Mouse (Mus musculus) liver, embryonic 11.5 days (tissue): ENCODE results near the gene Plxna2. TPM values are rescaled to one million over a fixed set of nuclear protein-coding genes. Genes with fewer than 3 reads are reported as not detected.

Source experiments
- ATAC-seq: fragments of 200-750 bp; cut with Nextera tagmentation; replicated peaks from 2 replicates; pipeline ENCODE4 v1.8.0; 2017; ENCODE audit warnings: moderate number of reproducible peaks, mild to moderate bottlenecking, moderate TSS enrichment, moderate library complexity; ENCODE audit not compliant: low FRiP score
- DNase-seq: peaks from one replicate; pipeline ENCODE4 v3.0.0-alpha.2; 2017; ENCODE audit warnings: low spot score
- H3K27ac ChIP-seq: fragments of 300-500 bp; sonication (generic); 2 replicates; pipeline ENCODE4 v1.5.1; 2014; ENCODE audit warnings: mild to moderate bottlenecking, low read depth, low read length, control low read depth
- H3K27me3 ChIP-seq: fragments of 300-500 bp; sonication (generic); replicated peaks from 2 replicates; pipeline ENCODE4 v1.6.1; 2014; ENCODE audit warnings: low read length, mixed read lengths; ENCODE audit not compliant: control insufficient read depth, insufficient read depth
- H3K36me3 ChIP-seq: fragments of 300-500 bp; sonication (generic); 2 replicates; pipeline ENCODE4 v1.6.1; 2014; ENCODE audit warnings: mild to moderate bottlenecking, low read length, moderate library complexity, mixed read lengths; ENCODE audit not compliant: control insufficient read depth, insufficient read depth
- H3K4me1 ChIP-seq: fragments of 300-500 bp; sonication (generic); replicated peaks from 2 replicates; pipeline ENCODE4 v1.6.1; 2014; ENCODE audit warnings: low read length, mixed read lengths; ENCODE audit not compliant: control insufficient read depth, insufficient read depth
- H3K4me2 ChIP-seq: fragments of 300-500 bp; sonication (generic); 2 replicates; pipeline ENCODE4 v1.6.1; 2014; ENCODE audit warnings: mild to moderate bottlenecking, control low read depth, moderate library complexity
- H3K4me3 ChIP-seq: fragments of 300-500 bp; sonication (generic); 2 replicates; pipeline ENCODE4 v1.5.1; 2014; ENCODE audit warnings: low read depth, low read length, control low read depth
- H3K9ac ChIP-seq: fragments of 300-500 bp; sonication (generic); 2 replicates; pipeline ENCODE4 v1.6.1; 2014; ENCODE audit warnings: low read depth, low read length, control low read depth
- H3K9me3 ChIP-seq: fragments of 300-500 bp; sonication (generic); 2 replicates; pipeline ENCODE4 v1.6.1; 2016; ENCODE audit warnings: low read length, inconsistent platforms, mixed read lengths; ENCODE audit not compliant: control insufficient read depth
- WGBS: fragments of 180-500 bp; shearing (Covaris S2); extraction: QIAGEN DNeasy Blood & Tissue Kit; methylation state at CpG from one replicate; pipeline ENCODE4 v1.1.7; 2014; 5-methylcytosine and 5-hydroxymethylcytosine counted together
- polyA plus RNA-seq: library from polyadenylated mRNA; unstranded; fragments of >200 nt; fragmentation: Nextera tagmentation; extraction: Ambion mirVana; gene quantifications from 2 replicates; pipeline ENCODE4 v1.2.1, GENCODE M21; 2014

Gene Plxna2
- polyA plus RNA-seq, 1 experiment from 2014 or later: 4.8 TPM

DNA sequence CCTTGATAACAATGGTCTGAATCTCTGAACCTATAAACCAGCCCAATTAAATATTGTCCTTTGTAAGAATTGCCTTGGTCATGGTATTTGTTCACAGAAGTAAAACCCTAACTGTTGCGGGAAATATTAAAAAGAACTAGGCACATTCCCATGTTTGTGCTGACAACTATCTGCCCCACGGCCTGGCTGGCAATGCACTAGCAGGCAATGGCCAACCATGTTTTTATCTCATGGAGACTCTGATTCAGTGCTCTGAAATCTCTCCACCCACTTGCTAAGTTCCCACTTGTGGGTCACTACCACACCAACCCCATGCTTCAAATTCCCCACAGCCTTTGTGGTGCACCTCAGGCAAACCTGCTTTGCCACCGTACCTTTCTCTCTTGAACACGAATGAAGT, 202.9 kb downstream of the Plxna2 start:
- ATAC-seq: no peak
- H3K9ac ChIP-seq: no peak overlapping the region
- no peak overlapping the region for H3K4me2 ChIP-seq
- no peak overlapping the region for H3K4me3 ChIP-seq
- H3K27me3 ChIP-seq: no peaks in the 10 kb centered on the region
- no peaks in the 10 kb centered on the region for H3K36me3 ChIP-seq
- no peaks in the 10 kb centered on the region for H3K9me3 ChIP-seq
- H3K4me1 ChIP-seq: peaks cover 5% of the 10 kb centered on the region
- no peak for DNase-seq
- no peak overlapping the region for H3K27ac ChIP-seq
- WGBS: 80% methylated on average over 4 of the region's 4 CpGs

GRCm38 (mm10) chr1:194821721-194822120, 203.7 kb downstream of the Plxna2 start:
- H3K27ac ChIP-seq: no peak overlapping the region
- no peak overlapping the region for H3K4me3 ChIP-seq
- DNase-seq (no peak), ATAC-seq (no peak)
- H3K9me3 ChIP-seq: no peaks in the 10 kb centered on the region
- H3K9ac ChIP-seq: no peak overlapping the region
- WGBS: 66% methylated on average over 1 of the region's 1 CpGs
- H3K4me2 ChIP-seq: no peak overlapping the region
- H3K27me3 ChIP-seq: no peaks in the 10 kb centered on the region
- H3K36me3 ChIP-seq: no peaks in the 10 kb centered on the region
- H3K4me1 ChIP-seq: no peaks in the 10 kb centered on the region

DNA sequence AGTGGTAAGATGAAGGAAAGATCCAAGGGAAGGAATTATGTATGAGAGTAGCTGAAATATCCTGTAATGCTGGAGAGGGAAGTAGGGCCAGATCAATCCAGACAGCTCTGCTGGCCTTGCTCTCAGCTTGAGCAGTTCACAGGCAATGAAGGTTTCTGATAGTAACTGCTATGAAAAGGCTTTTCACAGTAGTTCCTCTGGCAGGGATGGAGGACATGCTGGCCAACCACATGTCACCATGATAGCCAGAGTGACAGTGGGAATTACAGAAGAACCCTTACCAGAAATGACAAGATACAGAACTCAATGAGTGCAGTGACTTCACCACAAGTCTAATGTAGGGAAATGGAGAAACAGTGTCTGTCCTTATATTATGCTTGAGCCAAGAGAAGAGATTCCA, 210.3 kb downstream of the Plxna2 start:
- ATAC-seq (no peak), DNase-seq (no peak)
- no peaks in the 10 kb centered on the region for H3K36me3 ChIP-seq
- H3K4me2 ChIP-seq: no peak overlapping the region
- H3K27me3 ChIP-seq: no peaks in the 10 kb centered on the region
- H3K9ac ChIP-seq: no peak overlapping the region
- no peaks in the 10 kb centered on the region for H3K4me1 ChIP-seq
- no peak overlapping the region for H3K4me3 ChIP-seq
- H3K9me3 ChIP-seq: no peaks in the 10 kb centered on the region
- H3K27ac ChIP-seq: no peak overlapping the region

DNA sequence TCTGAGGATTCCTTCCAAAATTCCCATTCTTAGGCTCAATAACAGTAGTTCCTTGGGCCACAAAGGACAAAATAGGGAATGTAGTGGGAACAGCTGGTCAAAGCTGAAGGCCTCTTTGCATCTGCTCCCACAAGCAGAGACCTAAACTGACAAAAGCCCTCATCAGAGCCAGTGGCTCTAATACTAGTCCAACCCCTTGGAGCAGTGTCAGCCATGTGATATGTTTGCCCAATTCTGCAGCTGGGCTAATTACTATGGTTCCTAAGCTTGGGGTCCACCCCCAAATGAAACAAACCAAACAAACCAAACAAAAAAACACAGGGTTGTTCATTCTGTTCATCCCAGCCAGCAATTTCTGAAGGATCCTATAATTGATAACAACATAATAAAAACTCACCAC, 217.2 kb downstream of the Plxna2 start:
- H3K9ac ChIP-seq: no peak overlapping the region
- H3K4me1 ChIP-seq: no peaks in the 10 kb centered on the region
- DNase-seq (no peak), ATAC-seq (no peak)
- no peak overlapping the region for H3K27ac ChIP-seq
- H3K4me3 ChIP-seq: no peak overlapping the region
- no peaks in the 10 kb centered on the region for H3K27me3 ChIP-seq
- no peaks in the 10 kb centered on the region for H3K9me3 ChIP-seq
- no peak overlapping the region for H3K4me2 ChIP-seq
- no peaks in the 10 kb centered on the region for H3K36me3 ChIP-seq

GRCm38 (mm10) chr1:194836182-194836581, 218.2 kb downstream of the Plxna2 start:
- ATAC-seq (no peak), DNase-seq (no peak)
- Histone ChIP-seq H3K4me2 (no peak overlapping the region), H3K9ac (no peak overlapping the region), H3K4me3 (no peak overlapping the region), H3K36me3 (no peaks in the 10 kb centered on the region), H3K27me3 (no peaks in the 10 kb centered on the region), H3K27ac (no peak overlapping the region), H3K9me3 (no peaks in the 10 kb centered on the region), H3K4me1 (no peaks in the 10 kb centered on the region)
- WGBS: 66% methylated on average over 3 of the region's 3 CpGs

DNA sequence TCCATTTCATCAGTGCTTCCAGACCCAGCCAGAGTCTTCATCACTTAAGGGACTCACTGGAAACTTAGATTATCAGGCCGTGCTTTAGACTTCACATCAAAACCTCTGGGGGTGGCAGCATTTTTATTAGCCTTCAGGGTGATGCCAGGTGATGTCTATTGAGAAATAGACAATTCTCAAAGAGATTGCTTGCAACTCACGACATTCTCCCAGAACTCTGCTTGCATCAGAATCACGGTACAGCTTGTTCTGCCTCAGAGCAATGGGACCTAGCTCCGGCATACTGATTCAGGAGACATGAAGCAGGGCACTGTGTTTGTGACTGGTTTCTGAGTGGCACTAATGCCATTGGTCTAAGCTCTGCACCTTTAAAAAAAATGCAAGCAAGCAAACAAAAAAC, 218.7 kb downstream of the Plxna2 start:
- ATAC-seq: no peak
- Histone ChIP-seq H3K4me3 (no peak overlapping the region), H3K4me2 (no peak overlapping the region), H3K9me3 (no peaks in the 10 kb centered on the region), H3K4me1 (no peaks in the 10 kb centered on the region), H3K36me3 (no peaks in the 10 kb centered on the region), H3K27me3 (no peaks in the 10 kb centered on the region), H3K9ac (no peak overlapping the region), H3K27ac (no peak overlapping the region)
- 78% methylated on average over 4 of the region's 4 CpGs for WGBS
- no peak for DNase-seq

DNA sequence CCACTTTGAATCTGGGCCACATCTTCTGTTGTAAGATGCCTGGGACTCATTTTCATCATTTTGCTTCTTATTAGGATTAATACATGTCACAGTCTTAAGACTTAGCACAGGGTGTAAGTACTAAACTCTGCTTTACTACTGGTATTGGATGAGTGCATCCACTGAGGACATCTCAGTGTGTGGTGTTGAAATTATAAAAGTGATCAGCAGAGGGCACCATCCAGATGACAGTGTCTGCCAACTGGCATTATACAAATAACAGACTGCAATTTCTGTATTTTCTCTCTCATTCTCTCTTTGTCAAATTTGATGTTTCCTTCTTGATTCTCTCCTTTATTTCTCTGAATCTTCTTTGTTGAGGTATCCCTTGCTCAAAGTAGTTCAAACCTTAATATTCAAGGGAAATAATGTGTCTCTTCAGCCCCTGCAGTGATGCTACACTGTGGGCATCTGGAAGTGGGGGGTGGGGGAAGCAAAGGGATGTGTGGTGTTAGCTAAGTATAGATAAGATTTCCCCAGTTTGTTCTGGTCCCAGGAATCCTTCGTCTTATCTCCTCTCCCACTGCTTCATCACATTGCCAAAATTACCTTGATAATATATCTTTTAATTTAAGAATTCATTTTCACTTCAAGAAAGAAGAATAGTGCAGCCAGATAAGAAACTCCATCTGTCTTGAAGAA, 221.4 kb downstream of the Plxna2 start:
- H3K9me3 ChIP-seq: no peaks in the 10 kb centered on the region
- H3K27me3 ChIP-seq: no peaks in the 10 kb centered on the region
- 0 out of 2 replicates have a peak, but pooled peaks have one; percentile 44 for ATAC-seq
- no peak overlapping the region for H3K9ac ChIP-seq
- no peak overlapping the region for H3K4me2 ChIP-seq
- H3K4me3 ChIP-seq: no peak overlapping the region
- H3K27ac ChIP-seq: no peak overlapping the region
- no peaks in the 10 kb centered on the region for H3K4me1 ChIP-seq
- H3K36me3 ChIP-seq: no peaks in the 10 kb centered on the region
- 5% methylated on average over 1 of the region's 1 CpGs for WGBS
- no peak for DNase-seq

- ATAC-seq: no peak
- H3K9ac ChIP-seq: no peak overlapping the region
- H3K27me3 ChIP-seq: no peaks in the 10 kb centered on the region
- H3K36me3 ChIP-seq: no peaks in the 10 kb centered on the region
- no peak for DNase-seq
- no peaks in the 10 kb centered on the region for H3K4me1 ChIP-seq
- no peaks in the 10 kb centered on the region for H3K9me3 ChIP-seq
- no peak overlapping the region for H3K4me3 ChIP-seq
- no peak overlapping the region for H3K4me2 ChIP-seq
- H3K27ac ChIP-seq: no peak overlapping the region
- WGBS: 68% methylated on average over 2 of the region's 2 CpGs
Observed at GRCm38 (mm10) chr1:194843020-194843419, 225.0 kb downstream of the Plxna2 start.

DNA sequence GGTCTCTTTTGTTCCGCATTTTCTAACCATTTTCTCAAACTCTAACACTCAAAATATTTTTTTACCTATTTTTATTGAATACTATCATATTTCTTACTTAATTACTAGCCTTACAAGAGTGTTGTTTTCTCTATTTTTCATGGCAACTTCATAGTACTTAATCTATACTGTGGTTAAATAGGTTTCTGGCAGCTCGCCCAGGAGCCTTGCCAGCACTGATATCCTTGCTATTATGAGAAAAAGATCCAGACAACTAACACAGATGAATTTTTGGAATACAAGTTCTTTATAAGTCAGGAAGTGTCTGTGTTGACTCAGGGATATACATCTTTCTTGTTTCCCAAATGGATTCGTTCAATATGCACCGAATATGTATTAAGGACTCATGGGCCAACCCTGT, 229.0 kb downstream of the Plxna2 start:
- Histone ChIP-seq H3K4me2 (no peak overlapping the region), H3K27ac (no peak overlapping the region), H3K9me3 (no peaks in the 10 kb centered on the region), H3K27me3 (no peaks in the 10 kb centered on the region), H3K4me1 (no peaks in the 10 kb centered on the region), H3K36me3 (no peaks in the 10 kb centered on the region), H3K4me3 (no peak overlapping the region), H3K9ac (no peak overlapping the region)
- DNase-seq (no peak), ATAC-seq (no peak)
- 83% methylated on average over 4 of the region's 4 CpGs for WGBS
